Mouse (Mus musculus): ENCODE measurements around the gene Rangap1. TPM values are rescaled to one million over a fixed set of nuclear protein-coding genes. Genes with fewer than 3 reads are reported as not detected.
A peak's percentile ranks its signal among the peaks of the same experiment; 100 is the strongest.

The Rangap1 gene
- 150 and 284 TPM in 2 replicates for polyA plus RNA-seq (2012; ENCODE audit: insufficient read depth, low replicate concordance)

DNA sequence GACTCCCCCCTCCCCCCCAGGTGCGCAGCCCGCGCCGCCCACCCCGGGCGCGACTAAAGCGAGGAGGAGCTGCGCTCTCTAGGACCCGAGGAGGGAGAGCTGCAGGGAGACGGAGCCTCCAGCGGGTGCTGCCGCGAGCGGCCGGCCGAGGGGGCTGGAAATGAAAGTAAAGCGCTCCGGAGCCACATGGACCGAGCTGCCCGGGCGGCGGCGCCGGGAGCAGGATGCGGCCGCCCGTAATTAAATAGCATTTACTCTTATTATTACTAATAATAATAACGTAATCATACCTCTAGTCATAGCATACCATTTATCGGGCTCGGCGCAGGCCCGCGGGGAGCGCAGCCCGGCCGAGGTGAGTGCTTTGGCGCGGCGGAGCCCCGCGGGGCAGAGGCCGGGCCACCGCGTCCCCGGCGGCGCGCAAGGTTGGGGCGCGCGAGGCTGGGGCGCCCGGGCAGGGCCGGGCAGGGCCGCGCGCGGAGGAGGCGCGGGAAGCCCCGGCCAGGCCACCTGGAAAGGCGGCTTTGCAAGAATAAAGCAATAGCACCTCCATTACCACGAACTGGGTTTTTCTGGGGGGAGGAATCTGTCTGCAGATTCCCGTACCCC is at the start of gene Rangap1, which contains the start of gene Zc3h7b:
TSS of gene Rangap1 (minus strand) at position 539 of the 609 bp plus-strand sequence.
TSS of gene Zc3h7b (plus strand) at position 66 of the 609 bp plus-strand sequence.
- Histone ChIP-seq H3K27me3 (replicated peaks) (no peaks in the 10 kb centered on the region), H3K36me3 (replicated peaks; ENCODE audit: low read length) (peaks cover 2% of the 10 kb centered on the region), H3K9me3 (no peaks in the 10 kb centered on the region), H3K4me3 (replicated peaks) (peak within 1 kb of the TSS; percentile 95), H3K4me1 (peaks cover 30% of the 10 kb centered on the region)
- TF ChIP-seq GATA1 (IDR thresholded peaks at IDR 0.05; ENCODE audit: borderline replicate concordance, low read length) (no peak), FLI1 (IDR thresholded peaks at IDR 0.05; ENCODE audit: low read length) (no peak)

DNA sequence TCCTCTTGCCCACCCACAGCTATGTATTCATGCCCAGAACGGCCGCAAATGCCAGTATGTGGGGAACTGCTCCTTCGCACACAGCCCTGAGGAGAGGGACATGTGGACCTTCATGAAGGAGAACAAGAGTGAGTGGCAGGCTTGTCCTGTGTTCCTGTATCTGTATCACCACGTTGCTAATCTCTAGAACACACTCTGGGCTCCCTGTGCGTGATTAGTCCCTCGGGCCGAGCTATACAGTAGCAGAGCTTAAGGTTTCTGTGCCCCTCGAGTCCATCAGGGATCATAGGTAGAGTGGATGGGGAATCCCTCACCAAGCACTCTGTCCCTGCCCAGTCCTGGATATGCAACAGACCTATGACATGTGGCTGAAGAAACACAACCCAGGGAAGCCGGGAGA is 47.1 kb upstream of the Rangap1 start:
- Histone ChIP-seq H3K36me3 (replicated peaks; ENCODE audit: low read length) (peaks cover 73% of the 10 kb centered on the region), H3K4me1 (peaks cover 27% of the 10 kb centered on the region), H3K4me3 (replicated peaks) (no peak overlapping the region), H3K27me3 (replicated peaks) (no peaks in the 10 kb centered on the region), H3K9me3 (no peaks in the 10 kb centered on the region)
- TF ChIP-seq FLI1 (IDR thresholded peaks at IDR 0.05; ENCODE audit: low read length) (no peak), GATA1 (IDR thresholded peaks at IDR 0.05; ENCODE audit: borderline replicate concordance, low read length) (no peak)

- H3K9me3 ChIP-seq, result no peaks in the 10 kb centered on the region
- peaks cover 89% of the 10 kb centered on the region for H3K36me3 ChIP-seq (replicated peaks; ENCODE audit: low read length)
- H3K4me3 ChIP-seq (replicated peaks), result no peak overlapping the region
- no peaks in the 10 kb centered on the region for H3K27me3 ChIP-seq (replicated peaks)
- peaks cover 10% of the 10 kb centered on the region for H3K4me1 ChIP-seq
- no peak for TF ChIP-seq GATA1 (IDR thresholded peaks at IDR 0.05; ENCODE audit: borderline replicate concordance, low read length)
- no peak for TF ChIP-seq FLI1 (IDR thresholded peaks at IDR 0.05; ENCODE audit: low read length)
These were observed 42.2 kb upstream of the Rangap1 start for GRCm38 (mm10) chr15:81787525-81787924.

- H3K4me1 ChIP-seq, result peaks cover 5% of the 10 kb centered on the region; the same call in 1 of the 2 replicates
- no peak overlapping the region for H3K4me3 ChIP-seq (replicated peaks)
- H3K9me3 ChIP-seq, result no peaks in the 10 kb centered on the region
- H3K27me3 ChIP-seq (replicated peaks), result no peaks in the 10 kb centered on the region
- TF ChIP-seq FLI1 (IDR thresholded peaks at IDR 0.05; ENCODE audit: low read length) (no peak), GATA1 (IDR thresholded peaks at IDR 0.05; ENCODE audit: borderline replicate concordance, low read length) (no peak)
- peaks cover 90% of the 10 kb centered on the region for H3K36me3 ChIP-seq (replicated peaks; ENCODE audit: low read length)
These were observed 40.4 kb upstream of the Rangap1 start for GRCm38 (mm10) chr15:81785701-81786100.

GRCm38 (mm10) chr15:81784762-81785161 is 39.4 kb upstream of the Rangap1 start:
- H3K36me3 ChIP-seq (replicated peaks; ENCODE audit: low read length), result peaks cover 91% of the 10 kb centered on the region
- H3K4me3 ChIP-seq (replicated peaks), result no peak overlapping the region
- TF ChIP-seq FLI1 (IDR thresholded peaks at IDR 0.05; ENCODE audit: low read length), result no peak
- no peak for TF ChIP-seq GATA1 (IDR thresholded peaks at IDR 0.05; ENCODE audit: borderline replicate concordance, low read length)
- H3K27me3 ChIP-seq (replicated peaks), result no peaks in the 10 kb centered on the region
- no peaks in the 10 kb centered on the region for H3K9me3 ChIP-seq
- peaks cover 6% of the 10 kb centered on the region; the same call in 1 of the 2 replicates for H3K4me1 ChIP-seq

GRCm38 (mm10) chr15:81781816-81782215 is 36.5 kb upstream of the Rangap1 start:
- Histone ChIP-seq H3K4me3 (replicated peaks) (no peak overlapping the region), H3K4me1 (peaks cover 33% of the 10 kb centered on the region), H3K36me3 (replicated peaks; ENCODE audit: low read length) (peaks cover 96% of the 10 kb centered on the region), H3K9me3 (no peaks in the 10 kb centered on the region), H3K27me3 (replicated peaks) (no peaks in the 10 kb centered on the region)
- no peak for TF ChIP-seq FLI1 (IDR thresholded peaks at IDR 0.05; ENCODE audit: low read length)
- TF ChIP-seq GATA1 (IDR thresholded peaks at IDR 0.05; ENCODE audit: borderline replicate concordance, low read length), result no peak

DNA sequence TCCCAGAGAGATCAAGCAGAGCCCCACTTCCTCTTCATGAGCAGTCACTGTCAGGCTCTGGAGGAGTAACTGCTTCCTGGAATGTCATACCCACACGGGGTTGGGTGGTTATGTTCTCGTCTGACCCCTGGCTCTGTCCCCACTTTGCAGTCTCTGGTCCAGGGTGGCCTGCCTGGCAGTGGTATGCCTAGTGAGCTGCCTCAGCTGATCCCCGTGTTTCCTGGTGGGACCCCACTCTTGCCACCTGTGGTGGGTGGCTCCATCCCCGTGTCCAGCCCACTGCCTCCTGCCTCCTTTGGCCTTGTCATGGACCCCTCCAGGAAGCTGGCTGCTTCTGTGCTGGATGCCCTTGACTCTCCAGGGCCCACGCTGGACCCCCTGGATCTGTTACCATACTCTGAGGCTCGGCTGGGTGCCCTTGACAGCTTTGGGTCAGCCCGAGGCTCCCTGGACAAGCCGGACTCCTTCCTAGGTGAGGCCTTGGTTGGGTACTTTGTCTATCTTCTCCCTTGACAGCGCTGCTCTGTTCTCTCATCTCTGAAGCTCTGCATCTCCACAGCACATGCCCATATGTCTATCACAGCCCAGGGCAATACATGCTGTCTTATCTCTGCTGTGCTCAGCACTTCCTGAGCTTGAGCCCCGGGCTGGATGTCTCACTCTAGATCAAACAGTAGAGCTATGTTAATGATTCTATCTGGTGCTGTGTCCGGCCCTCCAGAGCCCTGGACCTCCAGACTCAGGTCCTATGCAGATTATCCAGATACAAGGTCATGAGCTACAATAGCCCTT is 31.5 kb upstream of the Rangap1 start:
- TF ChIP-seq FLI1 (IDR thresholded peaks at IDR 0.05; ENCODE audit: low read length) (no peak), GATA1 (IDR thresholded peaks at IDR 0.05; ENCODE audit: borderline replicate concordance, low read length) (no peak)
- no peaks in the 10 kb centered on the region for H3K27me3 ChIP-seq (replicated peaks)
- peaks cover 100% of the 10 kb centered on the region for H3K36me3 ChIP-seq (replicated peaks; ENCODE audit: low read length)
- H3K4me1 ChIP-seq, result peaks cover 60% of the 10 kb centered on the region
- peak overlapping the region; percentile 64 for H3K4me3 ChIP-seq (replicated peaks)
- H3K9me3 ChIP-seq, result no peaks in the 10 kb centered on the region

GRCm38 (mm10) chr15:81774505-81775171 is 29.3 kb upstream of the Rangap1 start:
- TF ChIP-seq GATA1 (IDR thresholded peaks at IDR 0.05; ENCODE audit: borderline replicate concordance, low read length) (no peak), FLI1 (IDR thresholded peaks at IDR 0.05; ENCODE audit: low read length) (no peak)
- Histone ChIP-seq H3K36me3 (replicated peaks; ENCODE audit: low read length) (peaks cover 91% of the 10 kb centered on the region), H3K4me1 (peaks cover 60% of the 10 kb centered on the region), H3K27me3 (replicated peaks) (no peaks in the 10 kb centered on the region), H3K9me3 (no peaks in the 10 kb centered on the region), H3K4me3 (replicated peaks) (no peak overlapping the region)

DNA sequence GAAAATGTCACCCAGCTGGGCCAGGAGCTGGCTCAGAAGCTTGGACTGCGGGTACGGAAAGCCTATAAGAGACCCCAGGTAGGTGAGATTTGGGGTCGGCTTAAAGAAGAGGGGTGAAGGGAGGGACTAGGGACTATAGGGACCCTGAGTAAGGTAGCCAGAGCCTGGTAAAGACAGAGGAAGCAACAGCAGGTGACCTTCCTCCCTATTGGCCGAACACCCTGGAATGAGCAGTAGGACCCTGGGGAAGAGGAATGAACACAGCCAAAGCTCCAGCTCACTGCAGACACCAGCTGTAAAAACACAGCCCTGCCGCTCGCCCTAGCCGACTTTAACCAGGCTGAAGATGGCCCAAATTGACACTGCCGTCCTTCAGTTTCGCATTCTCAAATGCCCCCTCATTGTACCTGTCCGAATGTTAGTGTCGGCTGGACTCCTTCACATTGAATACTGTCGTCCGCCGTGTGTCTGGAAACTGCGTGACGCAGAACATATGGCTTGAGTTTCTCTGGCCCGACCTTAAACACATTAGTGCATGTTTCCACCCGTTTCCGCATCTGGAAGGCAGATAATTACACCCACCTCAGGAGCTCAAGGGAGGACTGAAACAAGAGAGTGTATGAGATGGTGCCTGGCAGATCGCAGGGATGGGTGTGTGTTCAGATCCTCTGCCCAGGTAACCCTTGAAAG is 27.2 kb upstream of the Rangap1 start:
- no peaks in the 10 kb centered on the region for H3K9me3 ChIP-seq
- peaks cover 49% of the 10 kb centered on the region for H3K4me1 ChIP-seq
- H3K4me3 ChIP-seq (replicated peaks), result no peak overlapping the region
- TF ChIP-seq FLI1 (IDR thresholded peaks at IDR 0.05; ENCODE audit: low read length) (no peak), GATA1 (IDR thresholded peaks at IDR 0.05; ENCODE audit: borderline replicate concordance, low read length) (no peak)
- peaks cover 90% of the 10 kb centered on the region for H3K36me3 ChIP-seq (replicated peaks; ENCODE audit: low read length)
- no peaks in the 10 kb centered on the region for H3K27me3 ChIP-seq (replicated peaks)

All from megakaryocyte, embryonic 14.5 days (primary cell).